Mouse (Mus musculus) gonadal fat pad, adult 2 months (tissue): ENCODE measurements around the gene Xiap. TPM values are rescaled to one million over a fixed set of nuclear protein-coding genes. Genes with fewer than 3 reads are reported as not detected.

Experiments used
- polyA plus RNA-seq: library from polyadenylated mRNA; depleted of rRNA; stranded (reverse); fragments of >200 nt; gene quantifications from 2 replicates; pipeline ENCODE4 v1.2.3, GENCODE M21; 2012; rRNA removed

Gene Xiap
- polyA plus RNA-seq, 1 experiment: 10.3 TPM

Other genes starting within 250 kb of the Xiap start
- gene Thoc2, start 139.0 kb upstream of the Xiap start, polyA plus RNA-seq: 13.5 and 13.7 TPM in 2 replicates
- 9.1 and 9.4 TPM in 2 replicates for gene Stag2, start 89.6 kb downstream of the Xiap start, polyA plus RNA-seq